Mouse (Mus musculus): ENCODE measurements around the gene Nosip. TPM values are rescaled to one million over a fixed set of nuclear protein-coding genes. Genes with fewer than 3 reads are reported as not detected.

Nosip gene
- polyA plus RNA-seq, 1 experiment from 2014 or later = 63.6 TPM

GRCm38 (mm10) chr7:45112529-45112928 is 50.3 kb downstream of the Nosip start:
- no peaks in the 10 kb centered on the region for H3K9me3 ChIP-seq (ENCODE audit: control insufficient read depth, low read depth, low read length)
- no peak overlapping the region for H3K27ac ChIP-seq (ENCODE audit: low read length)
- H3K4me1 ChIP-seq (ENCODE audit: control insufficient read depth, insufficient read depth, low read length) = no peaks in the 10 kb centered on the region
- no peaks in the 10 kb centered on the region for H3K27me3 ChIP-seq (ENCODE audit: control insufficient read depth, insufficient read depth, low read length)
- H3K9ac ChIP-seq (replicated peaks; ENCODE audit: low read depth, low read length) = no peak overlapping the region
- H3K4me2 ChIP-seq (replicated peaks; ENCODE audit: low read depth, low read length) = no peak overlapping the region
- no peaks in the 10 kb centered on the region for H3K36me3 ChIP-seq (ENCODE audit: control insufficient read depth, insufficient read depth, low read length)
- 42% methylated on average over 3 of the region's 3 CpGs for WGBS
- H3K4me3 ChIP-seq (ENCODE audit: low read depth, low read length) = no peak overlapping the region
- no peak for ATAC-seq (ENCODE audit: insufficient number of reproducible peaks, insufficient read depth, low FRiP score, low read depth)

GRCm38 (mm10) chr7:45113476-45113875 is 51.2 kb downstream of the Nosip start:
- Histone ChIP-seq H3K4me3 (ENCODE audit: low read depth, low read length) (no peak overlapping the region), H3K27ac (ENCODE audit: low read length) (no peak overlapping the region), H3K27me3 (ENCODE audit: control insufficient read depth, insufficient read depth, low read length) (no peaks in the 10 kb centered on the region), H3K9ac (replicated peaks; ENCODE audit: low read depth, low read length) (no peak overlapping the region), H3K9me3 (ENCODE audit: control insufficient read depth, low read depth, low read length) (no peaks in the 10 kb centered on the region), H3K4me2 (replicated peaks; ENCODE audit: low read depth, low read length) (no peak overlapping the region), H3K4me1 (ENCODE audit: control insufficient read depth, insufficient read depth, low read length) (no peaks in the 10 kb centered on the region), H3K36me3 (ENCODE audit: control insufficient read depth, insufficient read depth, low read length) (no peaks in the 10 kb centered on the region)
- 75% methylated on average over 2 of the region's 2 CpGs for WGBS
- no peak for ATAC-seq (ENCODE audit: insufficient number of reproducible peaks, insufficient read depth, low FRiP score, low read depth)

DNA sequence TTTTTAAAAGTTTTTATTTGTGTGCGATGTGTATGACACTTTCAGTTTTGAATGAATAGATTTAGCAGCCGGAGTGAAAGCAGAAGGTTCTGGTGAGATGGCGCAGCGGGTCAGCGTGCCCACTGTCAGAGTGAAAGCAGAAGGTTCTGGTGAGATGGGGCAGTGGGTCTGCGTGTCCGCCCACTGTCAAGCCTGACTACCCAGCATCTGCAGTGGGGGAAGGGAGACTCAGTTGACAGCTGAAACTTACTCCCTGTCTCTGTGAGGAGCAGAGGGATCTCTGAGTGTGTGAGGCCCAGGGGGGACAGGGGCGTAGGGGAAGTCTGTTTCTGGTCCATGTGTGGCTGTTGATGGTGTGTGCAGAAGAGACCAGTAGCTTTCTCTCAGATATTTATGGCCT is 55.3 kb downstream of the Nosip start:
- ATAC-seq (ENCODE audit: insufficient number of reproducible peaks, insufficient read depth, low FRiP score, low read depth) = no peak
- Histone ChIP-seq H3K9ac (replicated peaks; ENCODE audit: low read depth, low read length) (no peak overlapping the region), H3K27ac (ENCODE audit: low read length) (no peak overlapping the region)

DNA sequence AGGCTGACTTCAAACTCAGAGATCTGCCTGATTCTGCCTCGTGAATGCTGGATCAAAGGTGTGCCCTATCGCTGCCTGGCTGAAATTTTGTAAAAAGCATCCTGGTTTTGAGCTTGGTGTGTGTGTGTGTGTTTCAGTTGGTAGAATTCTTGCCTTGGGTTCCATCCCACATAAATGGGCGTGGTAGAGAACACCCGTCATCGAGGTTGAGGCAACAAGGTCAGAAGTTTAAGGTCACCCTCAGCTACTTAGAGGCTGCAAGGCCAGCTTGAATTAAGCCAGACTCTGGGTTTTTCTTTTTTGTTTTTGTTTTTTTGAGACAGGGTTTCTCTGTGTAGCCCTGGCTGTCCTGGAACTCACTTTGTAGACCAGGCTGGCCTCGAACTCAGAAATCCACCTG is 56.1 kb downstream of the Nosip start:
- Histone ChIP-seq H3K27me3 (ENCODE audit: control insufficient read depth, insufficient read depth, low read length) (no peaks in the 10 kb centered on the region), H3K27ac (ENCODE audit: low read length) (no peak overlapping the region), H3K9ac (replicated peaks; ENCODE audit: low read depth, low read length) (no peak overlapping the region), H3K4me2 (replicated peaks; ENCODE audit: low read depth, low read length) (no peak overlapping the region), H3K9me3 (ENCODE audit: control insufficient read depth, low read depth, low read length) (no peaks in the 10 kb centered on the region), H3K36me3 (ENCODE audit: control insufficient read depth, insufficient read depth, low read length) (peaks cover 41% of the 10 kb centered on the region), H3K4me3 (ENCODE audit: low read depth, low read length) (no peak overlapping the region), H3K4me1 (ENCODE audit: control insufficient read depth, insufficient read depth, low read length) (peaks cover 10% of the 10 kb centered on the region; the same call in 1 of the 2 replicates)
- ATAC-seq (ENCODE audit: insufficient number of reproducible peaks, insufficient read depth, low FRiP score, low read depth) = no peak
- 91% methylated on average over 6 of the region's 6 CpGs for WGBS

More for the DNA sequence above, 55.3 kb downstream of the Nosip start:
- Histone ChIP-seq H3K4me1 (ENCODE audit: control insufficient read depth, insufficient read depth, low read length) (peaks cover 3% of the 10 kb centered on the region; the same call in 1 of the 2 replicates), H3K4me3 (ENCODE audit: low read depth, low read length) (no peak overlapping the region), H3K4me2 (replicated peaks; ENCODE audit: low read depth, low read length) (no peak overlapping the region), H3K9me3 (ENCODE audit: control insufficient read depth, low read depth, low read length) (no peaks in the 10 kb centered on the region), H3K27me3 (ENCODE audit: control insufficient read depth, insufficient read depth, low read length) (no peaks in the 10 kb centered on the region), H3K36me3 (ENCODE audit: control insufficient read depth, insufficient read depth, low read length) (peaks cover 35% of the 10 kb centered on the region)
- WGBS = 70% methylated on average over 8 of the region's 8 CpGs

- Histone ChIP-seq H3K4me2 (replicated peaks; ENCODE audit: low read depth, low read length) (no peak overlapping the region), H3K27ac (ENCODE audit: low read length) (no peak overlapping the region), H3K36me3 (ENCODE audit: control insufficient read depth, insufficient read depth, low read length) (peaks cover 45% of the 10 kb centered on the region), H3K4me1 (ENCODE audit: control insufficient read depth, insufficient read depth, low read length) (peaks cover 10% of the 10 kb centered on the region; the same call in 1 of the 2 replicates), H3K4me3 (ENCODE audit: low read depth, low read length) (no peak overlapping the region), H3K9me3 (ENCODE audit: control insufficient read depth, low read depth, low read length) (no peaks in the 10 kb centered on the region), H3K27me3 (ENCODE audit: control insufficient read depth, insufficient read depth, low read length) (no peaks in the 10 kb centered on the region), H3K9ac (replicated peaks; ENCODE audit: low read depth, low read length) (no peak overlapping the region)
- no peak for ATAC-seq (ENCODE audit: insufficient number of reproducible peaks, insufficient read depth, low FRiP score, low read depth)
- 81% methylated on average over 5 of the region's 5 CpGs for WGBS
Observed at GRCm38 (mm10) chr7:45119780-45120709, 57.8 kb downstream of the Nosip start.

- no peaks in the 10 kb centered on the region for H3K9me3 ChIP-seq (ENCODE audit: control insufficient read depth, low read depth, low read length)
- H3K4me2 ChIP-seq (replicated peaks; ENCODE audit: low read depth, low read length) = no peak overlapping the region
- no peaks in the 10 kb centered on the region for H3K27me3 ChIP-seq (ENCODE audit: control insufficient read depth, insufficient read depth, low read length)
- H3K27ac ChIP-seq (ENCODE audit: low read length) = no peak overlapping the region; the same call in 1 of the 2 replicates
- peaks cover 15% of the 10 kb centered on the region for H3K4me1 ChIP-seq (ENCODE audit: control insufficient read depth, insufficient read depth, low read length)
- H3K36me3 ChIP-seq (ENCODE audit: control insufficient read depth, insufficient read depth, low read length) = peaks cover 58% of the 10 kb centered on the region
- H3K4me3 ChIP-seq (ENCODE audit: low read depth, low read length) = no peak overlapping the region
- no peak for ATAC-seq (ENCODE audit: insufficient number of reproducible peaks, insufficient read depth, low FRiP score, low read depth)
- H3K9ac ChIP-seq (replicated peaks; ENCODE audit: low read depth, low read length) = no peak overlapping the region
- WGBS = 49% methylated on average over 8 of the region's 8 CpGs
Observed at GRCm38 (mm10) chr7:45121404-45121803, 59.2 kb downstream of the Nosip start.

DNA sequence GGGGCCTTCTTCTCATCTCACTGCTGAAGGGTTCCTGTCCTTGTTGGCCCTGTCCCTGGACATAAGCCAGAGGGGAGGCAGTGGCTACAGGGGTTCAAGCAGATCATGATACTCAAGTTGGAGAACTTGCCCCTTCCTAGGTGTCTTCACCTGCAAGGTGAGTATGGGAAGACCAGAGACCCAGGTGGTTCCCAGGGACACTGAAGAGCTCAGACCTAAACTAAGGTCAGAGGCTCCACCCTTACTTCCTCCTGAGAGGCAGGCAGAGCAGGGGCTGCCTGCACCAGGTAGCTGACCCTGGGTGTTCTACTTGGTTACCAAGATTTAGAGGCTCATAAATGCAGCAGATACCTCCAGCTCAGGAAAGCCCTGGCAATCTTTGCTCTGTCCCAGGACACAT is 59.7 kb downstream of the Nosip start:
- H3K9me3 ChIP-seq (ENCODE audit: control insufficient read depth, low read depth, low read length) = no peaks in the 10 kb centered on the region
- H3K4me3 ChIP-seq (ENCODE audit: low read depth, low read length) = no peak overlapping the region
- H3K36me3 ChIP-seq (ENCODE audit: control insufficient read depth, insufficient read depth, low read length) = peaks cover 64% of the 10 kb centered on the region
- ATAC-seq (ENCODE audit: insufficient number of reproducible peaks, insufficient read depth, low FRiP score, low read depth) = no peak
- H3K4me1 ChIP-seq (ENCODE audit: control insufficient read depth, insufficient read depth, low read length) = peaks cover 20% of the 10 kb centered on the region
- no peaks in the 10 kb centered on the region for H3K27me3 ChIP-seq (ENCODE audit: control insufficient read depth, insufficient read depth, low read length)
- H3K4me2 ChIP-seq (replicated peaks; ENCODE audit: low read depth, low read length) = no peak overlapping the region
- peak overlapping the region; percentile 33; the same call in 1 of the 2 replicates for H3K27ac ChIP-seq (ENCODE audit: low read length)
- H3K9ac ChIP-seq (replicated peaks; ENCODE audit: low read depth, low read length) = no peak overlapping the region

- Histone ChIP-seq H3K27me3 (ENCODE audit: control insufficient read depth, insufficient read depth, low read length) (no peaks in the 10 kb centered on the region), H3K4me2 (replicated peaks; ENCODE audit: low read depth, low read length) (peak overlapping the region; percentile 84), H3K9me3 (ENCODE audit: control insufficient read depth, low read depth, low read length) (no peaks in the 10 kb centered on the region), H3K27ac (ENCODE audit: low read length) (no peak overlapping the region), H3K36me3 (ENCODE audit: control insufficient read depth, insufficient read depth, low read length) (peaks cover 68% of the 10 kb centered on the region), H3K9ac (replicated peaks; ENCODE audit: low read depth, low read length) (peak overlapping the region; percentile 100), H3K4me1 (ENCODE audit: control insufficient read depth, insufficient read depth, low read length) (peaks cover 26% of the 10 kb centered on the region), H3K4me3 (ENCODE audit: low read depth, low read length) (peak overlapping the region; percentile 99)
- ATAC-seq (ENCODE audit: insufficient number of reproducible peaks, insufficient read depth, low FRiP score, low read depth) = no peak
- WGBS = 81% methylated on average over 15 of the region's 15 CpGs
Observed at GRCm38 (mm10) chr7:45122561-45123185, 60.4 kb downstream of the Nosip start.
